Mouse (Mus musculus): ENCODE results near the gene Tmem163.

GRCm38 (mm10) chr1:127556486-127556845 lies 122.9 kb downstream of the Tmem163 start:
- no peak for TF ChIP-seq POLR2A (IDR thresholded peaks at IDR 0.05; ENCODE audit: low read depth, low read length)
- no peak for TF ChIP-seq CTCF (IDR thresholded peaks at IDR 0.05; ENCODE audit: borderline replicate concordance, insufficient read depth, low read length)

Data from embryonic fibroblast, embryonic 13.5 days (primary cell).